ENCODE assay signal across 19 mouse cellular contexts in the genomic region with DNA sequence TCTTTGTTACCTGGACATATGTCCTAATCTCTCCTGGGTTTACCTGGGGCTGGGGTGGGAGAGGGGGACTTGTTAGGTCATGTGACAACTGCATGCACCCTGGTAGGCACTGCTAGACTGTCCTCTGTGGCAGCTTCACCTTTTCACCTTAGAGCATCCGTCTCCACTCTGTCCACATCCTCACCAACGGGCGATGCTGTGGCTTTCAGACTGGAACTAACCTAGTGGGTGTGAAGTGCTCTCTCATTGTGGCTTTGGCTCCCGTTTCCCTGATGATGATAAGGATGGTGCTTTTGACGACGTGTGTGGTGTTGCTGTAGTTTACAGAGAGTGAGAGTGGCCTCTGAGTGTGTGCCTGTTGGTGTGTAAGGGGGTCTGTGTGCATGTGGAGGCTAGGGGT. TPM values are rescaled to one million over a fixed set of nuclear protein-coding genes. Genes with fewer than 3 reads are reported as not detected.
DNase-seq lines count a peak whose midpoint lies in the region; ATAC-seq lines count a peak whose summit lies in the region.
"Had no signal": no experiment of that assay in that cellular context is flagged by ENCODE, and none has a peak within 500 bp of the region (broad histone marks: within the 10 kb centered on the region; RNA-seq: fewer than 3 reads in every experiment).

No protein-coding gene starts in this region.

- H3K9me3 ChIP-seq in embryonic facial prominence, embryonic 12.5 days = no peaks in the 10 kb centered on the region
- no peaks in the 10 kb centered on the region for H3K9me3 ChIP-seq in embryonic facial prominence, embryonic 10.5 days
- H3K9me3 ChIP-seq in hindbrain, embryonic 16.5 days (ENCODE audit: control insufficient read depth, low read length) = no peaks in the 10 kb centered on the region
- H3K9me3 ChIP-seq: limb, embryonic 10.5 days; liver, embryonic 13.5 days; midbrain, embryonic 12.5 days; stomach, embryonic 15.5 days had no signal

- no peaks in the 10 kb centered on the region for H3K4me1 ChIP-seq in embryonic facial prominence, embryonic 12.5 days
- peaks cover 6% of the 10 kb centered on the region for H3K4me1 ChIP-seq in embryonic facial prominence, embryonic 10.5 days
- no peaks in the 10 kb centered on the region for H3K4me1 ChIP-seq in hindbrain, embryonic 16.5 days (ENCODE audit: control insufficient read depth, insufficient read depth, low read depth, low read length)
- H3K4me1 ChIP-seq: stomach, embryonic 15.5 days had no signal

- WGBS in embryonic facial prominence, embryonic 12.5 days = 88% methylated on average over 6 of the region's 6 CpGs
- WGBS in embryonic facial prominence, embryonic 10.5 days = 90% methylated on average over 6 of the region's 6 CpGs
- 84% methylated on average over 6 of the region's 6 CpGs for WGBS in hindbrain, embryonic 16.5 days

- no peak overlapping the region for H3K4me3 ChIP-seq in embryonic facial prominence, embryonic 12.5 days
- no peak overlapping the region for H3K4me3 ChIP-seq in embryonic facial prominence, embryonic 10.5 days
- H3K4me3 ChIP-seq in hindbrain, embryonic 16.5 days (ENCODE audit: low read length) = no peak overlapping the region
- H3K4me3 ChIP-seq: heart, embryonic 12.5 days; limb, embryonic 10.5 days; liver, embryonic 13.5 days; midbrain, embryonic 12.5 days; stomach, embryonic 15.5 days had no signal

- peak; percentile 56; the same call in 1 of the 2 replicates for ATAC-seq in embryonic facial prominence, embryonic 12.5 days (ENCODE audit: insufficient number of reproducible peaks, insufficient read depth, low FRiP score, low TSS enrichment)
- no peak for ATAC-seq in hindbrain, embryonic 16.5 days
- ATAC-seq: lung, postnatal 0 days had no signal

- H3K27me3 ChIP-seq in embryonic facial prominence, embryonic 12.5 days = no peaks in the 10 kb centered on the region
- 0 out of 2 replicates have a peak, but pooled peaks cover 3% of the 10 kb centered on the region for H3K27me3 ChIP-seq in embryonic facial prominence, embryonic 10.5 days (replicated peaks; ENCODE audit: low read depth, poor library complexity, severe bottlenecking)
- H3K27me3 ChIP-seq in hindbrain, embryonic 16.5 days (replicated peaks; ENCODE audit: control insufficient read depth, insufficient read depth, low read length) = no peaks in the 10 kb centered on the region
- H3K27me3 ChIP-seq: heart, embryonic 12.5 days; stomach, embryonic 15.5 days had no signal

- DNase-seq in embryonic facial prominence, embryonic 10.5 days (ENCODE audit: low spot score) = no peak
- DNase-seq in CD8-positive naive resting alpha-beta T cell, adult 2 months (ENCODE audit: low read depth in 2 of 2, low spot score in 2 of 2) = peak; percentile 21 to 36
- DNase-seq in naive thymus-derived CD4-positive, alpha-beta T cell, adult 2 months (ENCODE audit: low read depth) = peak; percentile 51
- no peak for DNase-seq in frontal cortex, postnatal 36 days (ENCODE audit: low spot score in 2 of 2)
- no peak for DNase-seq in cerebellum, postnatal 10 days
- DNase-seq in adrenal gland, adult 18-20 months (ENCODE audit: low spot score in 2 of 2) = no peak
- DNase-seq: adrenal gland, postnatal 14 days; cerebellum, adult 9-11 months; gastrocnemius, postnatal 25 days; heart, postnatal 36 days; kidney, adult 8-10 months; liver, embryonic 13.5 days had no signal

- H3K27ac ChIP-seq in embryonic facial prominence, embryonic 12.5 days = no peak overlapping the region
- no peak overlapping the region for H3K27ac ChIP-seq in embryonic facial prominence, embryonic 10.5 days (replicated peaks)
- H3K27ac ChIP-seq in hindbrain, embryonic 16.5 days (ENCODE audit: low read depth, low read length) = no peak overlapping the region
- H3K27ac ChIP-seq: limb, embryonic 10.5 days; liver, embryonic 13.5 days; midbrain, embryonic 12.5 days; stomach, embryonic 15.5 days had no signal

- no peak overlapping the region for H3K9ac ChIP-seq in embryonic facial prominence, embryonic 12.5 days
- no peak overlapping the region for H3K9ac ChIP-seq in hindbrain, embryonic 16.5 days (ENCODE audit: low read depth, low read length)
- H3K9ac ChIP-seq: heart, embryonic 12.5 days; liver, embryonic 13.5 days; midbrain, embryonic 12.5 days; stomach, embryonic 15.5 days had no signal

- no peak overlapping the region for H3K4me2 ChIP-seq in embryonic facial prominence, embryonic 12.5 days (replicated peaks)
- H3K4me2 ChIP-seq in hindbrain, embryonic 16.5 days (ENCODE audit: low read length) = peak overlapping the region; percentile 25
- H3K4me2 ChIP-seq: heart, embryonic 12.5 days; midbrain, embryonic 12.5 days had no signal

- no peaks in the 10 kb centered on the region for H3K36me3 ChIP-seq in embryonic facial prominence, embryonic 12.5 days
- H3K36me3 ChIP-seq in embryonic facial prominence, embryonic 10.5 days (replicated peaks) = no peaks in the 10 kb centered on the region; the same call in 1 of the 2 replicates
- H3K36me3 ChIP-seq in hindbrain, embryonic 16.5 days (ENCODE audit: control insufficient read depth, insufficient read depth, low read length) = no peaks in the 10 kb centered on the region
- H3K36me3 ChIP-seq: heart, embryonic 12.5 days; limb, embryonic 10.5 days; liver, embryonic 13.5 days; midbrain, embryonic 12.5 days; stomach, embryonic 15.5 days had no signal

RNA-seq across cellular contexts. Expression of a gene that starts 1.6 kb away (rescaled TPM):
- polyA plus RNA-seq in embryonic facial prominence, embryonic 12.5 days (2016; fragmentation: Nextera tagmentation; extraction: Ambion mirVana) = 0.74 and 0.96 TPM in 2 replicates
- polyA plus RNA-seq in embryonic facial prominence, embryonic 10.5 days (2016; fragmentation: Nextera tagmentation; extraction: Ambion mirVana) = 0.30 and 0.35 TPM in 2 replicates
- 4.8 and 6.1 TPM in 2 replicates for polyA plus RNA-seq in hindbrain, embryonic 16.5 days (2015; fragmentation: Nextera tagmentation; extraction: Ambion mirVana)
- 1 to 10 TPM; 1.6 to 4.0 TPM for total RNA-seq in adrenal gland, adult 18-20 months (2021)
- polyA plus RNA-seq: limb, embryonic 10.5 days had no signal

RNA-seq across cellular contexts. Expression of a gene that starts 31.0 kb away (rescaled TPM):
- polyA plus RNA-seq in embryonic facial prominence, embryonic 12.5 days (2016; fragmentation: Nextera tagmentation; extraction: Ambion mirVana) = 43.5 and 44.9 TPM in 2 replicates
- polyA plus RNA-seq in embryonic facial prominence, embryonic 10.5 days (2016; fragmentation: Nextera tagmentation; extraction: Ambion mirVana) = 40.3 and 50.2 TPM in 2 replicates
- 54.5 and 58.0 TPM in 2 replicates for polyA plus RNA-seq in hindbrain, embryonic 16.5 days (2015; fragmentation: Nextera tagmentation; extraction: Ambion mirVana)
- total RNA-seq in adrenal gland, adult 18-20 months (2021) = 10 to 100 TPM; 10.9 to 18.3 TPM

Comparison
In these comparisons a context has a peak if more than half of its experiments do, and no peak if none do; other contexts are left out.
1. DNase-seq: peak in CD8-positive naive resting alpha-beta T cell, adult 2 months (2 of 2) and naive thymus-derived CD4-positive, alpha-beta T cell, adult 2 months (single experiment); none in embryonic facial prominence, embryonic 10.5 days (single experiment), frontal cortex, postnatal 36 days (0 of 2), cerebellum, postnatal 10 days (0 of 2) and adrenal gland, adult 18-20 months (0 of 2).